Mouse (Mus musculus): ENCODE data around the gene Zfp385b. TPM values are rescaled to one million over a fixed set of nuclear protein-coding genes. Genes with fewer than 3 reads are reported as not detected.

Zfp385b gene
- polyA plus RNA-seq, 1 experiment from 2014 or later: 8.3 TPM

DNA sequence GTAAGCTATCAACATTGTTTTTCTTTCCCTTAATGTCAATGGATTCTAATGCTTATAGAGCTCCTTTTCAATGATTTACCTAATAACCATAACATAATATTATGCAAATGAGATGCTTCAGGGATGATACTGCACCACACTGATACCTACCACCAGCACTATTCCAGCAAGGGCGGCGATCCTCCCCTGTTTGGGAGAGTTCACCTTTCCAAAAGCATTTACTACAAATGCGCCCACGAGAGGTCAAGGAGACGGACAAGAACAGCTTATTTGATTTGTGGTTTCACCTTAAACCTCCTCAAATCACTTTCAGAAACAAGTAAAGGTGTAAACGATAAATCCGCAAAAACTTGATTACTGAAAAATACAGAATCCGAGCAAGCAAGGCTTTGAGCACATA lies 4.5 kb downstream of the Zfp385b start:
- Histone ChIP-seq H3K27me3 (peaks cover 29% of the 10 kb centered on the region), H3K4me3 (no peak overlapping the region), H3K9me3 (no peaks in the 10 kb centered on the region), H3K27ac (replicated peaks) (no peak overlapping the region), H3K9ac (replicated peaks) (no peak overlapping the region), H3K36me3 (no peaks in the 10 kb centered on the region), H3K4me2 (replicated peaks) (no peak overlapping the region), H3K4me1 (peaks cover 15% of the 10 kb centered on the region)
- no peak for ATAC-seq (replicated peaks)
- 86% methylated on average over 8 of the region's 8 CpGs for WGBS

DNA sequence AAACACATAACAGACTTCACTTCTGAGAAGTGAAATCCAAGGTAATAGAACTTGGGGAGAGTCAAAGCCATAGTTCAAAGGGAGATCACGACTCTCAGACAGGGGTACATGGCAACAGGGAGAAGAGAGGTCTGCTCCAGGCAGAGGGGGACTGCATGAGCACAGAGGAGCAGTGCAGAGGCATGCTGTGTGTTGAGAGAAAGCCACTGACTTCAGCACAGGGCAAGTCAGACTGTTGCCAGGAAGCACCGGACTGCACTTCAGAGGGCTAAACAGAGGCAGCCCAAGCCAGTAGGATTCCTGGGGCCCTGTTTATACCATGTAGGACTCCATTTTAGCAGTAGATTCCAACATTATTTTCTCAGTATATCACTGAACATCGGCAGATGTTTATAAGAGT lies 6.4 kb downstream of the Zfp385b start:
- Histone ChIP-seq H3K4me1 (peaks cover 15% of the 10 kb centered on the region), H3K4me2 (replicated peaks) (no peak overlapping the region), H3K9me3 (no peaks in the 10 kb centered on the region), H3K36me3 (no peaks in the 10 kb centered on the region), H3K9ac (replicated peaks) (no peak overlapping the region), H3K27me3 (peaks cover 22% of the 10 kb centered on the region), H3K4me3 (no peak overlapping the region), H3K27ac (replicated peaks) (no peak overlapping the region)
- no peak for ATAC-seq (replicated peaks)
- WGBS: 92% methylated on average over 3 of the region's 3 CpGs

DNA sequence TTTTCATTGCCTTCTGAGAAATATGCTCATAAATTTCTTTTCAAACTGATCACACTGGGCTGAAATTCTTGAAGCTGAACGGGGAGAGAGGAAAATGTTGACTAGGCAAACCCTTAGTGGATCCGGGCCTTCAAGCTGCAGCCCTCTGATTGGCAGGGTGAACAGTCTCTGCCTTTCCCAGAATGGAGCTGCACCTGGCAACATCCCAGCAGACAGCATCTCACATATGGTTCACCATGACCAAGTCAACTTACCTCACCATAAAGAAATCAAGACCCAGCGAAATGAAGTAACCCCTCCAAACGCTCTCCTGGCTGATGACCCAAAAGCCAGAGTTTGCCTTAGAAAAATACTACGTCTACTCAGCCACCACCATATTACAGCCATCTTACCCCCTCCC lies 8.7 kb downstream of the Zfp385b start:
- H3K4me1 ChIP-seq: 0 out of 2 replicates have a peak, but pooled peaks cover under 1% of the 10 kb centered on the region
- H3K4me3 ChIP-seq: no peak overlapping the region
- no peak overlapping the region for H3K9ac ChIP-seq (replicated peaks)
- 92% methylated on average over 5 of the region's 5 CpGs for WGBS
- H3K27ac ChIP-seq (replicated peaks): no peak overlapping the region
- ATAC-seq (replicated peaks): no peak
- H3K36me3 ChIP-seq: no peaks in the 10 kb centered on the region
- H3K9me3 ChIP-seq: no peaks in the 10 kb centered on the region
- H3K27me3 ChIP-seq: peaks cover 9% of the 10 kb centered on the region
- no peak overlapping the region for H3K4me2 ChIP-seq (replicated peaks)

DNA sequence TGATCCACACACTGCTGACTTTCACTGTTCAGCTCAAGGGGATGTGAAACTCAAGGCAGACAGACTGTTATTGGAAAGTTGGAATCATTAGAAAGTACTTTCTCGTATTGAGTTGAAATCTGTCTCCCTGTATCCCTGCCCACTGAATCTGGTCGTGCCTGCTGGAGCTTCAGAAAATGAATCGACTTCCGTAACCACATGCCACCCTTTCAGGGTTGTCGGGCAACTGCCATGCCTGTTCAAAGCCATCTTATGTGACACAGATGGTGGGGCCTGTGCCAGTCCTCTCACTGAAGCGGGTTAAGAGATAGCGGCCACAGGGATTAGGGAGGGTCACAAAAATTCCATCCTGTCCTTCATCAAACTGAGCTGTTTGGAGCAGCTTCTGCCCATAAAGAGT lies 14.7 kb downstream of the Zfp385b start:
- H3K36me3 ChIP-seq: no peaks in the 10 kb centered on the region
- H3K4me2 ChIP-seq (replicated peaks): no peak overlapping the region
- ATAC-seq (replicated peaks): no peak
- H3K4me3 ChIP-seq: no peak overlapping the region
- H3K9ac ChIP-seq (replicated peaks): no peak overlapping the region
- H3K9me3 ChIP-seq: no peaks in the 10 kb centered on the region
- whole genome bisulfite sequencing: 87% methylated on average over 7 of the region's 7 CpGs
- no peak overlapping the region for H3K27ac ChIP-seq (replicated peaks)
- H3K27me3 ChIP-seq: no peaks in the 10 kb centered on the region
- H3K4me1 ChIP-seq: no peaks in the 10 kb centered on the region

DNA sequence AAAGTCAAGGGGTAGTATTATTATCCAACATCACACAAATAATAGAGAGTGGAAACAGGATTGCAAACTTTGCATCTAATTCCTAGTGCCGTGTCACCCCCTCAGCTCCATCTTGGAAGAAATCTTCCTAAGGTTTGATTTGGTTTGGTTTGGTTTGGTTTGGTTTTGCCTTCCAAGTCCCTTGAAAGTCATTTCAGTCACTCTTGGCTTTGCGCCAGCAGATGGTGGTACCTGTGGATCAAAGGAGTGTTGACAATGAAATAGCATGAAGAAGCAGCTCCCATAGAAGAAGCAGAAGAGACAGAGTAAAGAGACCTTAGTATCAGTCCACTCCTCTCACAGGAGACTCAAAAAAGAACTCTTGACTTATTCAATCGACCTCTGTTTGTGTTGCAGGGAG lies 17.1 kb downstream of the Zfp385b start:
- no peak for ATAC-seq (replicated peaks)
- H3K27me3 ChIP-seq: no peaks in the 10 kb centered on the region
- no peak overlapping the region for H3K4me2 ChIP-seq (replicated peaks)
- no peaks in the 10 kb centered on the region for H3K36me3 ChIP-seq
- H3K9me3 ChIP-seq: no peaks in the 10 kb centered on the region
- WGBS: 89% methylated on average over 3 of the region's 3 CpGs
- no peak overlapping the region for H3K27ac ChIP-seq (replicated peaks)
- no peaks in the 10 kb centered on the region for H3K4me1 ChIP-seq
- H3K4me3 ChIP-seq: no peak overlapping the region
- no peak overlapping the region for H3K9ac ChIP-seq (replicated peaks)

DNA sequence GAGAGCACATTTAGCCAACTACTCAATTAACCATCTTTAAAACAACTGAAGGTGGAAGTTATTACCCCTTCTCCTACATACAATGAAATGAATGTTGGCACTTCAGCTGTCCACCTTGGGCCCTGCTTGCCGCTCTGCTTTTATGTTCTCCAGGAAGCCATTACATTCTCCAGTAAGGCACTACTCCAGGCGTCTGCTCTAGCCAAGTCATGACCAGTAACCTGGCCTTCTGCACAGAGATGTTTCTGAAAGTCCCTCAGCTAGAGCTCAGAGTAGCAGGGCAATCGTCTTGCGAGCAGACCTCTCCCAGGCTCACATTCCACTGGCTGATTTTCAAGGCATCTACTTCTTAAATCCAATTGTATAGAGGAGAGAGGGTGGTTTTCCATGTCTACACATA lies 18.0 kb downstream of the Zfp385b start:
- 91% methylated on average over 4 of the region's 4 CpGs for WGBS
- ATAC-seq (replicated peaks): no peak

DNA sequence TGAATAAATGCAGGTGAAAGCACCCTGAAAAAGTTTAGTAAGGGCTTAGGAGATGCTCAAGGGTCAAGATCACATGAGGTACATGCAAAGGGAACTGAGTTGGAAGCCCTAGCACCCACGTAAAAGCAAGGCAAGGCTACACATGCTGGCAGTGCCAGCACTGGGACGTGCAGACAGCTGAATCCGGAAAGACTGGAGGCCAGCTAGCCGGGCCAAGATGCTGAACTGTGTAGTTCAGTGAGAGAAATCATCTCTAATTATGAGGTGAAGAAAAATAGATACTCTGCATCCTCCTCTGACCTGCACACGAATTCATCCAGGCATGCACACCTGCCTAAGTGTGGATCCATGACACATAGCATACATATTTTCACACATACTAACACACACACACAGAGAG lies 18.4 kb downstream of the Zfp385b start:
- WGBS: 85% methylated on average over 5 of the region's 5 CpGs

More for the DNA sequence above, 18.0 kb downstream of the Zfp385b start:
- H3K4me2 ChIP-seq (replicated peaks): no peak overlapping the region
- H3K36me3 ChIP-seq: no peaks in the 10 kb centered on the region
- H3K9me3 ChIP-seq: no peaks in the 10 kb centered on the region
- H3K9ac ChIP-seq (replicated peaks): no peak overlapping the region
- no peak overlapping the region for H3K4me3 ChIP-seq
- H3K27me3 ChIP-seq: no peaks in the 10 kb centered on the region
- H3K27ac ChIP-seq (replicated peaks): no peak overlapping the region
- H3K4me1 ChIP-seq: no peaks in the 10 kb centered on the region

DNA sequence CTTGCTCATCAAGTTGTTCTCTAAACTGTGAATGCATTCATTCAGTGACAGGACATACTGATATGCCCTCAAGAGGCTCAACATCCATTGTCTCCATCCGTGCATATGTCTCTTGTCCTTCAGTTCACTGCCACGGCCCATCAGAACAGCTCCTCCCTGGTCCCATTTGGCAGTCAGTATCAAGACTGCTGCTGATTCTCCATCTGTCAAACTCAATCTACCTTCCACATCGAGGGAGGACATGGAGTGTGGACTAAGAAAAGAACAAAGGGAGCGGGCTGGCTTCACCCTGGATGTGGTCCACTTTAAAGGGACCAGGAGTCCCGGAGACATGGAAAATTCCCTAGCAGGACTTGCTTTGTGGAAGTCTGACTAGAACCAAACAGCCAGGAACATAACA lies 22.2 kb downstream of the Zfp385b start:
- H3K4me2 ChIP-seq (replicated peaks): no peak overlapping the region
- no peak overlapping the region for H3K27ac ChIP-seq (replicated peaks)
- no peaks in the 10 kb centered on the region for H3K36me3 ChIP-seq
- no peak overlapping the region for H3K9ac ChIP-seq (replicated peaks)
- ATAC-seq (replicated peaks): no peak
- no peaks in the 10 kb centered on the region for H3K4me1 ChIP-seq
- WGBS: 72% methylated on average over 5 of the region's 5 CpGs
- H3K27me3 ChIP-seq: no peaks in the 10 kb centered on the region
- H3K9me3 ChIP-seq: no peaks in the 10 kb centered on the region
- no peak overlapping the region for H3K4me3 ChIP-seq

More for the DNA sequence above, 18.4 kb downstream of the Zfp385b start:
- Histone ChIP-seq H3K4me3 (no peak overlapping the region), H3K27me3 (no peaks in the 10 kb centered on the region), H3K9me3 (no peaks in the 10 kb centered on the region), H3K4me1 (no peaks in the 10 kb centered on the region), H3K4me2 (replicated peaks) (no peak overlapping the region), H3K36me3 (no peaks in the 10 kb centered on the region), H3K9ac (replicated peaks) (no peak overlapping the region), H3K27ac (replicated peaks) (no peak overlapping the region)
- no peak for ATAC-seq (replicated peaks)

DNA sequence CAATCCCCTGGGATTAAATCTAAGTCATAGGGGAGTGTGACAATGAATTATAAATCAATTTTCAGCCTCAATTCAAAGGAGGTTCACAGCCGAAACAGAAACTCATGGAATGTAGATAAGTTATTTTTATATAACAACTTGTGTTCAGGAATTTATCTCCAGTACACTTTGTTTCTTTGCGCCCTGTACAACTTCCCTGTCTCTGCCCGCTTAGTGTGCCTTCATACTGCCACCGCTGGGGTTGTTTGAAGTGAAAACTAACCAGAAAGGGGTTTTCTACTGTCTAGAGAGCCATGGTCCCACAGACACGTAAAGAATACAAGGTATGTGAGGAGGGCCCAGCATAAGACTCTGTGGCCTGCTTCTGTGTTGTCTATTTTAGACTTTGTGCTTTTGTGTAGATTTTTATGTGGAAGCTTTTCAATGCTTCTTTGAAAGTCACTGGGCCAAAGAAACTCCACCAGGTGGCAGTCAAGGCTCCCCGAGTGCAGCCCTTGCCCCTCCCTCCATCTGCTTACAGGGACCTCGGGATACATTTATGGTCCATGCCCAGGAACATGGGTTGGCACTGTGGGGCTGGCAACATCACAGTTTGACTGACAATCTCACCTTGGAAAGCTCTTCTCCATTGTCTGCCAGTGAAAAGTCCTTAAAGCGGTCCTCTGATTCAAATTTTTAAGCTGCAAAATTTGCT lies 23.4 kb downstream of the Zfp385b start:
- no peak for ATAC-seq (replicated peaks)
- Histone ChIP-seq H3K4me3 (no peak overlapping the region), H3K27me3 (no peaks in the 10 kb centered on the region), H3K9ac (replicated peaks) (no peak overlapping the region), H3K27ac (replicated peaks) (no peak overlapping the region), H3K9me3 (no peaks in the 10 kb centered on the region), H3K4me2 (replicated peaks) (no peak overlapping the region), H3K4me1 (no peaks in the 10 kb centered on the region), H3K36me3 (no peaks in the 10 kb centered on the region)
- WGBS: 66% methylated on average over 8 of the region's 8 CpGs

DNA sequence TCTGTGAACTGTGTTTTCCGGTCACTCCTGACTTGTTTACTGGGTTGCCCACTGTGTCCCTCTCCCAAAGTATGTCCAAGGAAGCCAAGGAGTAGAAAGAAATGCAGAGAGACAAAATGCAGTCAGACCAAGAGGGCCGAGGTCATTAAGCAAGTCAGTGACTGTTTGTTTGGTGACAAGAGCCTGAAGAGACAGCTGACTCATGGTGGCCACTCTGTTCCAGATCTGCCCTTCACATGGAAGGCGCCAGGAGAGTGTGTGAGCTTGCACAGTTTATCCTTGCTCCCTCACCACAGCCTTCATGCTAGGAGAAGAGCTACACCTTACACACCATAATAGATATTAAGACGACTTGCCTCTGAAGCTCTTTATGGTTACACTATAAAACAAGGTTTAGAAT lies 28.6 kb downstream of the Zfp385b start:
- no peak overlapping the region for H3K9ac ChIP-seq (replicated peaks)
- H3K4me2 ChIP-seq (replicated peaks): no peak overlapping the region
- H3K27me3 ChIP-seq: no peaks in the 10 kb centered on the region
- H3K9me3 ChIP-seq: no peaks in the 10 kb centered on the region
- H3K4me1 ChIP-seq: no peaks in the 10 kb centered on the region
- no peak overlapping the region for H3K4me3 ChIP-seq
- no peaks in the 10 kb centered on the region for H3K36me3 ChIP-seq
- 87% methylated on average over 4 of the region's 4 CpGs for WGBS
- ATAC-seq (replicated peaks): no peak
- no peak overlapping the region for H3K27ac ChIP-seq (replicated peaks)

DNA sequence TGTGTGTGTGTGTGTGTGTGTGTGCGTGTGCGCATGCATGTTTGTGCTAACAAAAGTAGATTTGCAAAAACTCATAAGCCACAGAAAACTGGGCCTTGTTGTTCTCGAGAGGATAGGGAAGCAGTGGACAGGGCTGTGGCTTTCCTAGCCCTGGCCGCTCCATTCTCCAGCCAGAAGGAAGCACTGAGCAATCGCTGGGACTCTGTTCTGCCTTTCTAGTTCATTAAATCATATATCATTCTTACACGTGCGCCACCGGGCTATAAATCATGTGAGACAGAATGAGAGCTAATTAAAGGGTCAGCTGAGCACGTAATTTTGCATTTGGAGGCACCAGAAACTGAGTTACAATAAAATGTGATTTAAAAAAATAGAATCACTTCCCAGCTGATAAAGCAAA lies 29.1 kb downstream of the Zfp385b start:
- no peaks in the 10 kb centered on the region for H3K9me3 ChIP-seq
- no peaks in the 10 kb centered on the region for H3K27me3 ChIP-seq
- H3K27ac ChIP-seq (replicated peaks): no peak overlapping the region
- H3K4me2 ChIP-seq (replicated peaks): no peak overlapping the region
- H3K4me3 ChIP-seq: no peak overlapping the region
- no peaks in the 10 kb centered on the region for H3K4me1 ChIP-seq
- no peak overlapping the region for H3K9ac ChIP-seq (replicated peaks)
- H3K36me3 ChIP-seq: no peaks in the 10 kb centered on the region
- 79% methylated on average over 9 of the region's 9 CpGs for WGBS
- no peak for ATAC-seq (replicated peaks)

DNA sequence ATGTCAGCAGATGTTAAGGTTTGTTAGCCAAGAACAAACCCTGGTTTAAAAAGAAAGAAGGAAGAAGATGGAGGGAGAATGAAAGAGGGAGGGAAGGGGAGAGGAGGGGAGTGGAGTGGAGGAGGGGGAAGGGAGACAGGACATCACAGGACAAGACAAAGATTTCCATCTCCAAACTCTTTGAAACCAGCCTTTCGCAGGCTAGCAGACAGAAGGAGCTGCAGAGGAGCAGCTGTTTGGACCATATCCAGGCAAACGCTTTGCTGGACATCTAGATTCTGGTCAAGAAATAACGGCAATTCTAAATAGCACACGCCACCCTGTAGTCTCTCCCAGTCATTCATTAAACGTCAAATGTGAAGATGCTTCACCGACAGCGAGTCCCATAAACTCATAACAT lies 38.0 kb downstream of the Zfp385b start:
- Histone ChIP-seq H3K9ac (replicated peaks) (no peak overlapping the region), H3K4me3 (no peak overlapping the region), H3K36me3 (no peaks in the 10 kb centered on the region), H3K27me3 (no peaks in the 10 kb centered on the region), H3K4me1 (peaks cover 8% of the 10 kb centered on the region), H3K27ac (replicated peaks) (no peak overlapping the region), H3K9me3 (no peaks in the 10 kb centered on the region), H3K4me2 (replicated peaks) (no peak overlapping the region)
- no peak for ATAC-seq (replicated peaks)
- WGBS: 88% methylated on average over 7 of the region's 7 CpGs

DNA sequence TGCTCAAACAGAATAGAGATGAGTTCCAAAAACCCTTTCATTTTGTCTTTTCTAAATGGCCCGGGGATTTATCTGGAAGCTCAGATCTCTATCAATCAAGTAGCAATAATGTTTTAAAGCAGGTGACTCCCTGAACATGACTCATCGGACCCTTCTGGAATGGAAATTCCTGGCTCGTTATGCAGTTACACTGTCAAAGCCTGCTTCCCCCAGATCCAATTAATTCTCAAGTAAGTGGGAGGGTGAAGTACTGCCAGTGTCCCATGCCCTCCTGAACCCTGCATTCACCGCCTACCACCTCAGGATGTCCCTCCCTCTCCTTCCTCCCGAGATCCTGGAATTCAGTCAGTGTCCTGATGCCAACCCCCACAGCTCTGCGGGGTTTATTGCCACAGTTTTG lies 41.7 kb downstream of the Zfp385b start:
- Histone ChIP-seq H3K9me3 (no peaks in the 10 kb centered on the region), H3K36me3 (no peaks in the 10 kb centered on the region), H3K4me2 (replicated peaks) (no peak overlapping the region), H3K27ac (replicated peaks) (no peak overlapping the region), H3K9ac (replicated peaks) (no peak overlapping the region), H3K27me3 (no peaks in the 10 kb centered on the region), H3K4me1 (peaks cover 8% of the 10 kb centered on the region), H3K4me3 (no peak overlapping the region)
- WGBS: 5% methylated on average over 6 of the region's 6 CpGs
- no peak; the same call in 1 of the 2 replicates for ATAC-seq (replicated peaks)

Data from forebrain, embryonic 15.5 days (tissue).